Mouse (Mus musculus) myocyte (in vitro differentiated cells): ENCODE data around the gene Stxbp1. TPM values are rescaled to one million over a fixed set of nuclear protein-coding genes. Genes with fewer than 3 reads are reported as not detected.
A peak's percentile ranks its signal among the peaks of the same experiment; 100 is the strongest.

Experiments used
- H3K27me3 ChIP-seq: one replicate; pipeline ENCODE4 v1.6.1; 2011; ENCODE audit not compliant: control insufficient read depth, insufficient read depth, insufficient read length
- H3K36me3 ChIP-seq: one replicate; pipeline ENCODE4 v1.6.1; 2011; ENCODE audit not compliant: control insufficient read depth, insufficient read depth
- H3K4me2 ChIP-seq: one replicate; pipeline ENCODE4 v1.6.1; 2011; ENCODE audit warnings: low read depth, control low read depth
- H3K4me3 ChIP-seq: one replicate; pipeline ENCODE4 v1.5.1; 2011; ENCODE audit warnings: mild to moderate bottlenecking, control low read depth, moderate library complexity
- H3K79me2 ChIP-seq: one replicate; pipeline ENCODE4 v1.6.1; 2011; ENCODE audit not compliant: control insufficient read depth, insufficient read depth
- H3ac ChIP-seq: one replicate; pipeline ENCODE4 v1.6.1; 2011; ENCODE audit not compliant: control insufficient read depth, insufficient read length
- CEBPB ChIP-seq: IDR thresholded peaks from 2 replicates; pipeline ENCODE4 v1.6.1; 2011; ENCODE audit warnings: mild to moderate bottlenecking, moderate library complexity; ENCODE audit not compliant: poor library complexity, insufficient read depth, severe bottlenecking
- E2F4 ChIP-seq: IDR thresholded peaks from one replicate; pipeline ENCODE4 v1.6.1; 2011; ENCODE audit warnings: mild to moderate bottlenecking, control low read depth, moderate library complexity; ENCODE audit not compliant: insufficient read depth
- MAX ChIP-seq: IDR thresholded peaks from one replicate; pipeline ENCODE4 v1.6.1; 2011; ENCODE audit warnings: low read depth, mild to moderate bottlenecking, control low read depth
- MYOD1 ChIP-seq, 3 experiments: IDR thresholded peaks; one replicate each; pipeline ENCODE4 v1.6.1; 2011; ENCODE audit warnings: control low read depth in 2 of 3, low read depth in 2 of 3, mild to moderate bottlenecking in 2 of 3, moderate library complexity in 1 of 3; ENCODE audit not compliant: insufficient read length in 2 of 3, control insufficient read depth in 1 of 3
- MYOG ChIP-seq, 3 experiments: IDR thresholded peaks; one replicate each; pipeline ENCODE4 v1.6.1; 2011; ENCODE audit warnings: control low read depth in 2 of 3, low read depth in 2 of 3, mild to moderate bottlenecking in 2 of 3; ENCODE audit not compliant: insufficient read length in 2 of 3, control insufficient read depth in 1 of 3, insufficient read depth in 1 of 3
- POLR2A ChIP-seq: IDR thresholded peaks from one replicate; pipeline ENCODE4 v1.6.1; 2011; ENCODE audit warnings: low read depth, mild to moderate bottlenecking, control low read depth, moderate library complexity; ENCODE audit not compliant: insufficient read length
- POLR2AphosphoS2 ChIP-seq: IDR thresholded peaks from one replicate; pipeline ENCODE4 v1.6.1; 2011; ENCODE audit warnings: low read depth, control low read depth; ENCODE audit not compliant: insufficient read length
- REST ChIP-seq: IDR thresholded peaks from one replicate; pipeline ENCODE4 v1.6.1; 2011; ENCODE audit warnings: mild to moderate bottlenecking, control low read depth, moderate library complexity; ENCODE audit not compliant: insufficient read depth, insufficient read length
- SRF ChIP-seq: IDR thresholded peaks from one replicate; pipeline ENCODE4 v1.6.1; 2011; ENCODE audit warnings: low read depth; ENCODE audit not compliant: control insufficient read depth, insufficient read length
- TCF12 ChIP-seq: IDR thresholded peaks from one replicate; pipeline ENCODE4 v1.6.1; 2011; ENCODE audit warnings: mild to moderate bottlenecking, control low read depth; ENCODE audit not compliant: poor library complexity, insufficient read depth, severe bottlenecking
- TCF3 ChIP-seq: IDR thresholded peaks from one replicate; pipeline ENCODE4 v1.6.1; 2011; ENCODE audit warnings: low read depth, control low read depth; ENCODE audit not compliant: insufficient read length
- USF1 ChIP-seq: IDR thresholded peaks from one replicate; pipeline ENCODE4 v1.6.1; 2011; ENCODE audit warnings: low read depth, mild to moderate bottlenecking, control low read depth, moderate library complexity
- polyA plus RNA-seq: library from polyadenylated mRNA; unstranded; fragments of >200 nt; fragmentation: generic; extraction: Trizol; gene quantifications from one replicate; pipeline ENCODE4 v1.2.1, GENCODE M21; 2012; ENCODE audit warnings: missing spikeins

Gene Stxbp1
- polyA plus RNA-seq, 1 experiment, result 32.2 TPM

DNA sequence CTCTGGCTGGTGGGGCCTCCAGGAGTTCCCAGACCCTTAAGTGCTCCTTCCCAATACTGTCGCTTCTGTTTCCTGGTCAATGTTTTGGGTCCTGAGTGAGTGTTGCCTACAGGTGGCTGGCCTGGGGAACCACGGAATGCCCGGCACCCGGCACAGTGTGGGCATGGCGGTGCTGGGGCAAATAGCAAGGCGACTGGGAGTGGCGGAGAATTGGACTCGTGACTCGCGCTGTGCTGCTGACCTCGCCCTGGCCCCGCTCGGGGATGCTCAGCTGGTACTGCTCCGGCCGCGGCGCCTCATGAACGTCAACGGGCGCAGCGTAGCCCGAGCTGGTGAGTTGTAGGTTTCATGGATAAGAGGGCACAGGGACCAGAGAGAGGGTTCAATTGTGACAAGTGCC, 70.9 kb downstream of the Stxbp1 start:
- Histone ChIP-seq H3K79me2 (peaks cover 6% of the 10 kb centered on the region), H3K27me3 (no peaks in the 10 kb centered on the region), H3ac (peak overlapping the region; percentile 21), H3K36me3 (peaks cover 13% of the 10 kb centered on the region), H3K4me3 (peak overlapping the region; percentile 71), H3K4me2 (peak overlapping the region; percentile 75)
- peak in 1 of 3 experiments; percentile 45 for TF ChIP-seq MYOG (IDR thresholded peaks at IDR 0.05; ENCODE audit: control insufficient read depth in 1 of 3, insufficient read depth in 1 of 3, insufficient read length in 2 of 3, low read depth in 2 of 3)
- peak; percentile 51 for TF ChIP-seq POLR2A
- no peak for TF ChIP-seq USF1
- peak in 1 of 3 experiments; percentile 2 for TF ChIP-seq MYOD1 (IDR thresholded peaks at IDR 0.05; ENCODE audit: control insufficient read depth in 1 of 3, insufficient read length in 2 of 3, low read depth in 2 of 3)

DNA sequence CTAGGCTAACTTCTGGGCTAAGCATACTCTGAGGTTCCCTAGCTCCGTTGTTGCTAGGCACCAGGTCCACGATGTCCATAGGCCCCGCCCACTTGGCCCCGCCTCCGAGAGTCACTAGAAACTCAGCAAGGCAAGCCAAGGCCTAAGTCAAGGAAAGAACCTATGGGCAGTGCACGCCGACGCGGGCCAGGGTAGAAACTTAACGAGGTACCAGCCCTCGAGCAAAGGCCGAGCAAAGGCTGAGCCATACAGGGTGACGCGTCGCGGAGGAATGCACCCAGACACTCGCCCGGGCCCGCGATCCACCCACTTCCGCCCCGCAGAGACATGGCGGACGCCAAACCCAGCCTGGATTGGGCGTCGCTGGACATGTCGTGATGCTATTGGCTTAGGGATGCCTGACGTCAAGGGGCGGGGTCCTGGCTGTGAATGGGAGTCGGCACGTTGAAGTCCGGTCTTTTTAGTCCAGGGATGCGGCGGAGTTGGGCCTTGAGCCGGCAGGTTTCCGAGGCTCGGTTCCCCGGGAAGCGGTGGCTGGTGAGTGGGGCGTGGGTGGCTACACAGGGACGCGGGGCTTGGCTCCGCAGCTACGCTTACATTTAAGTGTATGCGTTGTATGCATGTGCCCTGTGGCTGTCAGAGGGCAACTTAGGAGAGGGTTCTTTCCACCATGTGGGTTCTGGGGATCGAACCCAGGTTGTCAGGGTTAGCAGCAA, 71.5 kb downstream of the Stxbp1 start, which contains the start of the genes Ttc16 and Ptrh1:
TSS of gene Ttc16 (minus strand) at position 275 of the 716 bp plus-strand sequence.
TSS of gene Ptrh1 (plus strand) at position 428 of the 716 bp plus-strand sequence.
- peak within 1 kb of the TSS; percentile 21 for H3ac ChIP-seq
- TF ChIP-seq TCF12, result no peak
- no peak for TF ChIP-seq MYOG (IDR thresholded peaks at IDR 0.05; ENCODE audit: control insufficient read depth in 1 of 3, insufficient read depth in 1 of 3, insufficient read length in 2 of 3, low read depth in 2 of 3)
- TF ChIP-seq SRF, result peak; percentile 80
- TF ChIP-seq E2F4, result no peak
- peak; percentile 83 for TF ChIP-seq POLR2AphosphoS2
- TF ChIP-seq REST, result no peak
- TF ChIP-seq MAX, result no peak
- TF ChIP-seq POLR2A, result peak; percentile 92
- TF ChIP-seq USF1, result no peak
- no peak for TF ChIP-seq CEBPB
- no peak for TF ChIP-seq TCF3
- TF ChIP-seq MYOD1 (IDR thresholded peaks at IDR 0.05; ENCODE audit: control insufficient read depth in 1 of 3, insufficient read length in 2 of 3, low read depth in 2 of 3), result no peak

DNA sequence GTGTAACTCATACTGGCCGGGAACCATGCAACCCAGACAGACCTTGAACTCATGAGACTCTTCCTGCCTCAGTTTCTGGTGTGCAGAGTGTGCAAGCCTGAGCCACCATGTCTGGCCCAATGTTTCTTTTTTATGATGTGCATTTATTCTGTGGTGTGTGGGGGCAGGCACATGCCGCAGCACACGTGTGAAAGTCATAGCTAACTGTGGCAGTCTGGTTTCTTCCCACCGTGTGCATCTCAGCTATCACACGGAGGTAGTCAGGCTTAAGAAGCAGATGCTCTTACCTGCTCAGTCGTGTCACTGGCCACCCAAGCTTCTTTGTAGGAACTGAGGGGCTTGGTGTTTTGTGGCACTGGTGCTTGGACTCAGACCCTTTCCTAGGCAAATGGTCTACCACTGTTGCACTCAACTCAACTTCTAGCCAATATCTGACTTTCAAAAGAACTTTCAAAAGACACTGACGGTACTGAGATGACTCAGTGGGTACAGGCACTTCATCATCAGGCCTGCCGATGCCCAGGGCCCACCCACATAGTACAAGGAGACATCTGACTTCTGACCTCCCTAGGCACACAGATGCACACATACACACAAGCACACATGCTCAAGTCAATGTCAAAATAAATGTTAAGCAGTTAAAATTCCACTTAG, 74.3 kb downstream of the Stxbp1 start:
- no peak overlapping the region for H3K4me3 ChIP-seq
- peaks cover 6% of the 10 kb centered on the region for H3K79me2 ChIP-seq
- H3K36me3 ChIP-seq, result peaks cover 8% of the 10 kb centered on the region
- H3ac ChIP-seq, result no peak overlapping the region
- no peaks in the 10 kb centered on the region for H3K27me3 ChIP-seq
- H3K4me2 ChIP-seq, result no peak overlapping the region
- TF ChIP-seq E2F4 (no peak), SRF (no peak), TCF3 (no peak), MAX (no peak)

More for the DNA sequence above, 71.5 kb downstream of the Stxbp1 start, which contains the start of the genes Ttc16 and Ptrh1:
- H3K4me3 ChIP-seq, result peak within 1 kb of the TSS; percentile 71
- H3K36me3 ChIP-seq, result peaks cover 13% of the 10 kb centered on the region
- peaks cover 6% of the 10 kb centered on the region for H3K79me2 ChIP-seq
- no peaks in the 10 kb centered on the region for H3K27me3 ChIP-seq
- H3K4me2 ChIP-seq, result peak within 1 kb of the TSS; percentile 85

DNA sequence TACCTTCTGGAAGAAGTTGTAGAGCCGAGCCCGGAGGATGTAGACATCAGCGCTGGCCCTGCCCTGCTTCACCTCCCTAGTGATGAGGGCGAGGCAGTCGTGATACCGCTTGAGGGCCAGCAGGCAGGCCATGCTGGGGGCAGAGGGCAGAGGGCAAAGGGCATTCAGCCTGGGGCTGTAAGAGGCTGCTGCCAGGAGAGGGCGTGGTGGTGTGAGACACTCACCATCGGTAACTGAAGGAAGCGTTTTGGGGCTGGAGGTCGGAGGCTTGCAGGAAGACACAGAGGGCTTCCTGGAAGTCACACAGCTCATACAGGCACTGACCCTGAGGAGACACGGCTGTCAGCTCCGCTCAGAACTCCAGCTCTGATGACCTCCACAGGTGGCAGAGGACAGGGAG, 75.2 kb downstream of the Stxbp1 start:
- H3K36me3 ChIP-seq, result no peaks in the 10 kb centered on the region
- H3K27me3 ChIP-seq, result no peaks in the 10 kb centered on the region
- TF ChIP-seq SRF (no peak), REST (no peak), POLR2AphosphoS2 (no peak), CEBPB (no peak), TCF3 (no peak), MYOD1 (IDR thresholded peaks at IDR 0.05; ENCODE audit: control insufficient read depth in 1 of 3, insufficient read length in 2 of 3, low read depth in 2 of 3) (no peak), TCF12 (no peak), E2F4 (no peak), POLR2A (no peak), MYOG (IDR thresholded peaks at IDR 0.05; ENCODE audit: control insufficient read depth in 1 of 3, insufficient read depth in 1 of 3, insufficient read length in 2 of 3, low read depth in 2 of 3) (no peak), USF1 (no peak), MAX (no peak)
- H3K4me2 ChIP-seq, result no peak overlapping the region
- H3K79me2 ChIP-seq, result peaks cover 6% of the 10 kb centered on the region
- H3K4me3 ChIP-seq, result no peak overlapping the region
- H3ac ChIP-seq, result no peak overlapping the region

DNA sequence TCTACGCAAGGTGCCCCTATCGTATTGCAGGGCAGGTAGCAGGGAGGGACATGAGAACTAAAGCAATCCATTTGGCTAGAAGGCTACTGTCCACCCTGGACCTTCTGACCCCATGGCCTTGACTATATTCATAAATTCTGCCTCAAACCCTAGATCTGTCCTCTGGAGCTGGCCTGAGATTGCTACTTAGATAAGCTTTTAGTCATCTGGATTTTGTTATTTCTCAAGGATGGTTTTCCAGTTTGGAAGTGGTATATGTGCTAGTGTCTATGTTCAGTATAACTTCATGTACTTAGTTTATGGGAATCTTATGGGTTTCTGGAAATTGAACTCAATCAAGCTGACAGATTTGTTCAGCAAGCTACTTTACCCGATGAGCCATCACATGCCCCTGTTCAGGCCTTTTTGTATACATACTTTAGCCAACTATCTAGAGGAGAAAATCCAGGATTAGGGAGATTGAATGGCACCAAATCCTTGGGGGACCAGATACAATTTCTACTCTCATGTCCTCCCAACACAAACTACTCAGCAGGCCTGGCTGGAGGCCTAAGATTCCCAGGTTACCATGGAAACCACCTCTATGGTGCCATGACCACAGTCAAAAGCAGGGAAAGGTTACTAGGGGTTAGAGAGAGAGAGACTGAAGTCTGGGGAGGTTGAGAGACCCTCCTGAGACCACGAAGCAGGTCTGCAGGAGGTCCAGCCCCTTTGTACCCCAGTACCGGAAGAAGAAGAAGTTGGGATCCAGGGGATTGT, 77.5 kb downstream of the Stxbp1 start:
- Histone ChIP-seq H3ac (no peak overlapping the region), H3K36me3 (no peaks in the 10 kb centered on the region), H3K4me2 (no peak overlapping the region), H3K79me2 (no peaks in the 10 kb centered on the region), H3K4me3 (no peak overlapping the region), H3K27me3 (no peaks in the 10 kb centered on the region)
- TF ChIP-seq MYOG (IDR thresholded peaks at IDR 0.05; ENCODE audit: control insufficient read depth in 1 of 3, insufficient read depth in 1 of 3, insufficient read length in 2 of 3, low read depth in 2 of 3) (no peak), CEBPB (no peak), TCF12 (no peak), MYOD1 (IDR thresholded peaks at IDR 0.05; ENCODE audit: control insufficient read depth in 1 of 3, insufficient read length in 2 of 3, low read depth in 2 of 3) (no peak), SRF (no peak), MAX (no peak), REST (no peak), POLR2AphosphoS2 (no peak), USF1 (no peak), POLR2A (no peak), TCF3 (no peak), E2F4 (no peak)
